Mouse (Mus musculus) layer of hippocampus, adult 9-10 months (tissue): Measurements from ENCODE around the gene Macrod2.
A peak's percentile ranks its signal among the peaks of the same experiment; 100 is the strongest.

Source experiments
- DNase-seq: peaks from one replicate; pipeline ENCODE4 v3.0.0; 2022; ENCODE audit warnings: low spot score

The Macrod2 gene

GRCm38 (mm10) chr2:142232828-142233227, 1837.7 kb downstream of the Macrod2 start:
- DNase-seq = no peak

- DNase-seq = no peak
Observed at GRCm38 (mm10) chr2:142243483-142243882, 1848.4 kb downstream of the Macrod2 start.

GRCm38 (mm10) chr2:142250383-142250782, 1855.3 kb downstream of the Macrod2 start:
- no peak for DNase-seq

- no peak for DNase-seq
Observed at GRCm38 (mm10) chr2:142251518-142251917, 1856.4 kb downstream of the Macrod2 start.

- peak; percentile 85 for DNase-seq
Observed at GRCm38 (mm10) chr2:142253913-142254312, 1858.8 kb downstream of the Macrod2 start.

GRCm38 (mm10) chr2:142254566-142254965, 1859.5 kb downstream of the Macrod2 start:
- peak; percentile 39 for DNase-seq

- DNase-seq = no peak
Observed at GRCm38 (mm10) chr2:142257501-142257900, 1862.4 kb downstream of the Macrod2 start.

- DNase-seq = no peak
Observed at GRCm38 (mm10) chr2:142261046-142261445, 1865.9 kb downstream of the Macrod2 start.

GRCm38 (mm10) chr2:142264697-142265096, 1869.6 kb downstream of the Macrod2 start:
- DNase-seq = no peak

GRCm38 (mm10) chr2:142267836-142268235, 1872.7 kb downstream of the Macrod2 start:
- DNase-seq = no peak

- DNase-seq = no peak
Observed at GRCm38 (mm10) chr2:142286761-142287160, 1891.7 kb downstream of the Macrod2 start.

GRCm38 (mm10) chr2:142294831-142295230, 1899.7 kb downstream of the Macrod2 start:
- DNase-seq = no peak

GRCm38 (mm10) chr2:142303098-142303911, 1908.2 kb downstream of the Macrod2 start:
- DNase-seq = no peak

- no peak for DNase-seq
Observed at GRCm38 (mm10) chr2:142303912-142304182, 1908.7 kb downstream of the Macrod2 start.

GRCm38 (mm10) chr2:142323158-142323557, 1928.0 kb downstream of the Macrod2 start:
- no peak for DNase-seq

GRCm38 (mm10) chr2:142326737-142327136, 1931.6 kb downstream of the Macrod2 start:
- DNase-seq = no peak

GRCm38 (mm10) chr2:142329761-142330160, 1934.7 kb downstream of the Macrod2 start:
- DNase-seq = no peak

GRCm38 (mm10) chr2:142334441-142335102, 1939.5 kb downstream of the Macrod2 start:
- DNase-seq = peak; percentile 56

- DNase-seq = no peak
Observed at GRCm38 (mm10) chr2:142335103-142335999, 1940.2 kb downstream of the Macrod2 start.

GRCm38 (mm10) chr2:142344021-142344420, 1948.9 kb downstream of the Macrod2 start:
- DNase-seq = no peak

GRCm38 (mm10) chr2:142344758-142345157, 1949.6 kb downstream of the Macrod2 start:
- no peak for DNase-seq

- DNase-seq = peak; percentile 42
Observed at GRCm38 (mm10) chr2:142349805-142350204, 1954.7 kb downstream of the Macrod2 start.

- no peak for DNase-seq
Observed at GRCm38 (mm10) chr2:142362888-142363287, 1967.8 kb downstream of the Macrod2 start.
